Mouse (Mus musculus) kidney, adult 2 months (tissue): ENCODE results near the gene Zswim4.

Source experiments
- CTCF ChIP-seq: fragments of 200-500 bp; conservative IDR thresholded peaks from 2 replicates; pipeline ENCODE4 v1.5.1; 2011; ENCODE audit warnings: low read depth, mild to moderate bottlenecking, control low read depth, low read length, moderate library complexity, mixed read lengths; ENCODE audit not compliant: insufficient read depth, insufficient read length
- POLR2A ChIP-seq: fragments of 200-500 bp; IDR thresholded peaks from one replicate; pipeline ENCODE4 v1.6.1; 2011; ENCODE audit warnings: low read depth, low read length, control low read depth

GRCm38 (mm10) chr8:84193161-84193560, 43.7 kb downstream of the Zswim4 start:
- TF ChIP-seq CTCF (no peak), POLR2A (no peak)
